Mouse (Mus musculus) forebrain, embryonic 14.5 days (tissue): ENCODE results near the gene Camp. TPM values are rescaled to one million over a fixed set of nuclear protein-coding genes. Genes with fewer than 3 reads are reported as not detected.

Experiments used
- microRNA-seq: library from miRNA; unstranded; fragments of <30 nt; microRNA quantifications from one replicate; pipeline ENCODE4, GENCODE M21; 2016
- polyA plus RNA-seq: library from polyadenylated mRNA; unstranded; fragments of >200 nt; fragmentation: Nextera tagmentation; extraction: Ambion mirVana; gene quantifications from 2 replicates; pipeline ENCODE4 v1.2.1, GENCODE M21; 2014

Camp gene
- polyA plus RNA-seq, 1 experiment from 2014 or later: not detected

Small RNAs within 50 kb of the gene (microRNA-seq; reads per million reads assigned to microRNA genes)
- gene Mir7089: 1.1 reads per million

Other genes starting within 250 kb of the Camp start
- gene Fbxw24, start 223.6 kb downstream of the Camp start, polyA plus RNA-seq: not detected in 2 replicates
- not detected in 2 replicates for gene Fbxw25, start 185.0 kb downstream of the Camp start, polyA plus RNA-seq
- not detected in 2 replicates for gene Fbxw18, start 146.9 kb downstream of the Camp start, polyA plus RNA-seq
- gene Fbxw26, start 103.5 kb downstream of the Camp start, polyA plus RNA-seq: not detected in 2 replicates
- not detected in 2 replicates for gene Fbxw27, start 58.9 kb downstream of the Camp start, polyA plus RNA-seq
- not detected in 2 replicates for gene Spink8, start 37.3 kb downstream of the Camp start, polyA plus RNA-seq
- 74.6 and 84.7 TPM in 2 replicates for gene Nme6, start 16.9 kb downstream of the Camp start, polyA plus RNA-seq
- 15.1 and 15.7 TPM in 2 replicates for gene Cdc25a, start 26.0 kb upstream of the Camp start, polyA plus RNA-seq
- gene Map4, start 81.8 kb upstream of the Camp start, polyA plus RNA-seq: 90.6 and 108 TPM in 2 replicates